Mouse (Mus musculus): ENCODE data around the gene Wdr46. TPM values are rescaled to one million over a fixed set of nuclear protein-coding genes. Genes with fewer than 3 reads are reported as not detected.
"Not testable (repeated sequence)": the region's sequence is repeated elsewhere in the genome, so short reads cannot be mapped to it uniquely, and the experiment has no call there.

Wdr46 gene
- 42.6 and 47.2 TPM in 2 replicates for polyA plus RNA-seq (2014; fragmentation: Nextera tagmentation; extraction: Ambion mirVana)

DNA sequence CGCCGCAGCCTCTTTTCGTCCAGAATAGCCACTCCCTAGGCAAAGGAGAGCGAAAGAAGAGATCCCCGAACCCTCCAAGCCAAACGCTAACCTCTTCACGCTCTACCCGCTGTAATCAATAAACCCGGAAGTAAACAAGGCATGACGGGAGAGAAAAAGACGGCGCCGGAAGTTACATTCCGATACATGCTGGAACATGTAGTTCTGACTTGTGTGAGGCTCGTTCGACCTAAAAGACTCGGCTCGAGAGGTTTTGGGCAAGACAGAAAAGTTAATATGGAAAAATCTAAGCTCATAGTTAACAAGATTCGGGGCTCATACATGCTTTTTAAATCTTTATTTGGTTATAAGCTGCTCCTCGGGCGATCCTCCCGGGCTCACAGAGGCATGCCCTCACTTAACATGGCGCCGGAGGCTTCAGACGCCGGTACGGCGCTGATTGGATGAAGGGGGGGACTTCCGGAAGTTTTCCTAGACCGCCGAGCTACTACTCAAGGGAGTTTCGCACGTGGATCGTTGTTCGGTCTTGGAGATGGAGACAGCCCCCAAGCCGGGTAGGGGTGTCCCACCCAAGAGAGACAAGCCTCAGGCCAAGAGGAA lies at the start of gene Wdr46, which contains the start of gene Pfdn6:
Gene Wdr46, plus strand, starts transcription at position 455 of the 600 bp plus-strand sequence.
Gene Pfdn6, minus strand, starts transcription at position 138 of the 600 bp plus-strand sequence.
- ATAC-seq (replicated peaks; ENCODE audit: low FRiP score): peak; percentile 89
- WGBS: under 1% methylated on average over 36 of the region's 36 CpGs

DNA sequence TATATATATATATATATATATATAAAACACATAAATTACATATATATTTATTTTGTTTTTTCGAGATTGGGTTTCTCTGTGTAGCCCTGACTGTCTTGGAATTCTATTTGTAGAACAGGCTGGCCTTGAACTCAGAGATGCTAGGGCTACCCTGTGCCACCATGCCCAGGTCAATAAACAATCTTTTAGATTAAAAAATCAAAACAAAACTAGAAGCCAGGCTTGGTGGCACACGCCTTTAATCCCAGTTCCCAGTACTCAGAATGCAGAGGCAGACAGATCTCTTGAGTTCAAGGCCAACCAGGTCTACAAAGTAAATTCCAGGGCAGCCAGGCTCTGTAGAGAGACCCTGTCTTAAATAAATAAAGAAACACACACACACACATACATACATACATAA lies 49.1 kb upstream of the Wdr46 start:
- H3K27me3 ChIP-seq (ENCODE audit: control insufficient read depth, insufficient read depth, low read length): no peaks in the 10 kb centered on the region
- no peak overlapping the region for H3K4me2 ChIP-seq (ENCODE audit: low read depth, low read length, severe bottlenecking)
- 76% methylated on average over 2 of the region's 2 CpGs for WGBS
- peaks cover 8% of the 10 kb centered on the region; the same call in 1 of the 2 replicates for H3K4me1 ChIP-seq (replicated peaks; ENCODE audit: control insufficient read depth, insufficient read depth, low read length)
- H3K9ac ChIP-seq (ENCODE audit: low read length): no peak overlapping the region
- H3K9me3 ChIP-seq (ENCODE audit: control insufficient read depth, low read length): no peaks in the 10 kb centered on the region
- ATAC-seq (replicated peaks; ENCODE audit: low FRiP score) (no peak), DNase-seq (ENCODE audit: low spot score) (no peak)
- H3K4me3 ChIP-seq (ENCODE audit: low read depth, low read length): no peak overlapping the region
- H3K27ac ChIP-seq (ENCODE audit: low read depth, low read length): no peak overlapping the region
- H3K36me3 ChIP-seq (ENCODE audit: control insufficient read depth, insufficient read depth, low read length): no peaks in the 10 kb centered on the region

More for the DNA sequence above, at the start of gene Wdr46, which contains the start of gene Pfdn6:
- H3K36me3 ChIP-seq (ENCODE audit: control insufficient read depth, insufficient read depth, low read length): peaks cover 6% of the 10 kb centered on the region; the same call in 1 of the 2 replicates
- DNase-seq (ENCODE audit: low spot score): peak; percentile 90
- peak within 1 kb of the TSS; percentile 73 for H3K9ac ChIP-seq (ENCODE audit: low read length)
- H3K4me1 ChIP-seq (replicated peaks; ENCODE audit: control insufficient read depth, insufficient read depth, low read length): peaks cover 8% of the 10 kb centered on the region
- no peaks in the 10 kb centered on the region for H3K27me3 ChIP-seq (ENCODE audit: control insufficient read depth, insufficient read depth, low read length)
- H3K9me3 ChIP-seq (ENCODE audit: control insufficient read depth, low read length): no peaks in the 10 kb centered on the region
- peak within 1 kb of the TSS; percentile 85 for H3K4me3 ChIP-seq (ENCODE audit: low read depth, low read length)
- peak within 1 kb of the TSS; percentile 92 for H3K4me2 ChIP-seq (ENCODE audit: low read depth, low read length, severe bottlenecking)
- 0 out of 2 replicates have a peak within 1 kb of the TSS, but pooled peaks have one; percentile 50 for H3K27ac ChIP-seq (ENCODE audit: low read depth, low read length)

DNA sequence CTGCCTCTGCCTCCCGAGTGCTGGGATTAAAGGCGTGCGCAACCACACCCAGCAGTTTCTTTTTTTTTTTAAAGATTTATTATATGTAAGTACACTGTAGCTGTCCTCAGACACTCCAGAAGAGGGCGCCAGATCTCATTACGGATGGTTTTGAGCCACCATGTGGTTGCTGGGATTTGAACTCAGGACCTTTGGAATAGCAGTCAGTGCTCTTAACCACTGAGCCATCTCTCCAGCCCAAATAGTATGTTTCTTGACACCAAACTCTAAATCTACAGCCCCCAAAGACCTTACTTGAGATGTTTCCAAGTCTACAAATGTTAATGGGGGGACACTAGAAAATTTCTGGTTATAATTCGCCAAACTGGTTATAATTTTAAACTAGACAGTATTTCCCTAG lies 48.6 kb upstream of the Wdr46 start:
- WGBS: 74% methylated on average over 6 of the region's 6 CpGs
- DNase-seq (ENCODE audit: low spot score); ATAC-seq (replicated peaks; ENCODE audit: low FRiP score); H3K27ac ChIP-seq (ENCODE audit: low read depth, low read length); H3K9me3 ChIP-seq (ENCODE audit: control insufficient read depth, low read length); H3K4me2 ChIP-seq (ENCODE audit: low read depth, low read length, severe bottlenecking); H3K4me1 ChIP-seq (replicated peaks; ENCODE audit: control insufficient read depth, insufficient read depth, low read length); H3K27me3 ChIP-seq (ENCODE audit: control insufficient read depth, insufficient read depth, low read length); H3K4me3 ChIP-seq (ENCODE audit: low read depth, low read length); H3K36me3 ChIP-seq (ENCODE audit: control insufficient read depth, insufficient read depth, low read length); H3K9ac ChIP-seq (ENCODE audit: low read length): not testable (repeated sequence)

DNA sequence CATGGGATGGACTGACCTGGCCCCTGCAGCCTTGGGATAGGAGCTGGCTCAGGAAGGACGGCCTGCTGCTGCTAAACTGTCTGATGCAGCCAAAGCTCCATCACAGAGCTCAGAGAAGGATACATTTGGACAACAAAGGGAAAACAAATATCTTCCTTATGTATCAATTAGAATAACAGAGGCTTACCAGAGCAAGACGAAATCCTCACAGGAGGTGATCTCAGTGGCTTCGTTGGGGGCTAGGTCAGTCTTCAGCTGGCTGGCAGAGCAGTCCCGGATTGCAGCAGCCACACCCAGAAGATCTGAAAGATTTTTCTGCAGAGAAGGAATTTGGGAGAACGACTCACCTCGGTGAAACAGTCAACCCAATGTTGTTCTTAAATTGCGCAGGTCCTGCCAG lies 48.0 kb upstream of the Wdr46 start:
- Histone ChIP-seq H3K27me3 (ENCODE audit: control insufficient read depth, insufficient read depth, low read length) (no peaks in the 10 kb centered on the region), H3K9me3 (ENCODE audit: control insufficient read depth, low read length) (no peaks in the 10 kb centered on the region), H3K9ac (ENCODE audit: low read length) (no peak overlapping the region), H3K36me3 (ENCODE audit: control insufficient read depth, insufficient read depth, low read length) (no peaks in the 10 kb centered on the region), H3K27ac (ENCODE audit: low read depth, low read length) (no peak overlapping the region), H3K4me2 (ENCODE audit: low read depth, low read length, severe bottlenecking) (no peak overlapping the region), H3K4me3 (ENCODE audit: low read depth, low read length) (no peak overlapping the region), H3K4me1 (replicated peaks; ENCODE audit: control insufficient read depth, insufficient read depth, low read length) (peaks cover 8% of the 10 kb centered on the region; the same call in 1 of the 2 replicates)
- WGBS: 26% methylated on average over 7 of the region's 7 CpGs
- no peak for ATAC-seq (replicated peaks; ENCODE audit: low FRiP score)
- DNase-seq (ENCODE audit: low spot score): no peak

DNA sequence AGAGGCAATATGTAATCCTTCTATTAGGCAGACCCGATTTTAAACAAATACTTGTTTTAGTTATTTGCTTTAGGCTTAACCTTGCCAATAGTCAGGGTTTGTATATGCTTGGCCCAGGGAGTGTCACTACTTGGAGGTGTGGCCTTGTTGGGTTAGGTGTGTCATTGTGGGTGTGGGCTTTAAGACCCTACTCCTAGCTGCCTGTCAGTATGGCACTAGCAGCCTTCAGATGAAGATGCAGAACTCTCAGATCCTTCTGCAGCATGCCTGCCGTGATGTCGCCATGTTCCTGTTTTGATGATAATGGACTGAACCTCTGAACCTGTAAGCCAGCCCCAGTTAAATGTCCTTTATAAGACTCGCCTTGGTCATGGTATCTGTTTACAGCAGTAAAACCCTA lies 47.4 kb upstream of the Wdr46 start:
- H3K36me3 ChIP-seq (ENCODE audit: control insufficient read depth, insufficient read depth, low read length); H3K27me3 ChIP-seq (ENCODE audit: control insufficient read depth, insufficient read depth, low read length); H3K9ac ChIP-seq (ENCODE audit: low read length); DNase-seq (ENCODE audit: low spot score); H3K4me1 ChIP-seq (replicated peaks; ENCODE audit: control insufficient read depth, insufficient read depth, low read length); H3K4me2 ChIP-seq (ENCODE audit: low read depth, low read length, severe bottlenecking); ATAC-seq (replicated peaks; ENCODE audit: low FRiP score); H3K4me3 ChIP-seq (ENCODE audit: low read depth, low read length); H3K27ac ChIP-seq (ENCODE audit: low read depth, low read length); H3K9me3 ChIP-seq (ENCODE audit: control insufficient read depth, low read length): not testable (repeated sequence)
- 79% methylated on average over 4 of the region's 4 CpGs for WGBS

DNA sequence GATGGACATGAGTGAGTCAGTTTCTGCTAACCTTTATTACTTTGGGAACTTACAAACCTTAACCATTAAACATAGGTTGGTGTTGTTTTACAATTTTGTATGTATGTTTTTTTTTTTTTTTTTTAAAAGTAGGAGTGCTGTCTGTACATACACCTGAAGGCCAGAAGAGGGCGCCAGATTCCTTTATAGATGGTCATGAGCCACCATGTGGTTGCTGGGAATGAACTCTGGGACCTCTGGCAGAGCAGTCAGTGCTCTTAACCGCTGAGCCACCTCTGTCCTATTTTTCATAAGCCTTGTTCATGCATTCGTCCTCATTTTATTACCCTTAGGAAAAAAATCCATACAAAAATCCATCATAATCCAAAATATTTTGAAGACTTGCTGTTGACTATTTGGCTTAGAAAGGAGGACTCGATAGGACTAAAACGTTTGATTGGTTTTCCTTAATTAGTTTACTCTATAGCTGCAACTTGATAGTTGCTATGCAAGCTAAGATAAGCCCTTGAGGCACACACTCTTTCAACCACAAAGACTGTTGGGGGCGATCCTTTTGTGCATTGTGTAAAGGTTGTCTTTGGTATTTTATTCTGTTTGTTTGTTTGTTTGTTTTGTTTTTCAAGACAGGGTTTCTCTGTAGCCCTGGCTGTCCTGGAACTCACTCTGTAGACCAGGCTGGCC lies 43.2 kb upstream of the Wdr46 start:
- Histone ChIP-seq H3K4me2 (ENCODE audit: low read depth, low read length, severe bottlenecking) (no peak overlapping the region), H3K9ac (ENCODE audit: low read length) (no peak overlapping the region), H3K27ac (ENCODE audit: low read depth, low read length) (no peak overlapping the region), H3K4me1 (replicated peaks; ENCODE audit: control insufficient read depth, insufficient read depth, low read length) (no peaks in the 10 kb centered on the region), H3K9me3 (ENCODE audit: control insufficient read depth, low read length) (no peaks in the 10 kb centered on the region), H3K36me3 (ENCODE audit: control insufficient read depth, insufficient read depth, low read length) (no peaks in the 10 kb centered on the region), H3K4me3 (ENCODE audit: low read depth, low read length) (no peak overlapping the region), H3K27me3 (ENCODE audit: control insufficient read depth, insufficient read depth, low read length) (no peaks in the 10 kb centered on the region)
- 43% methylated on average over 6 of the region's 6 CpGs for WGBS
- ATAC-seq (replicated peaks; ENCODE audit: low FRiP score) (no peak), DNase-seq (ENCODE audit: low spot score) (peak; percentile 64)

DNA sequence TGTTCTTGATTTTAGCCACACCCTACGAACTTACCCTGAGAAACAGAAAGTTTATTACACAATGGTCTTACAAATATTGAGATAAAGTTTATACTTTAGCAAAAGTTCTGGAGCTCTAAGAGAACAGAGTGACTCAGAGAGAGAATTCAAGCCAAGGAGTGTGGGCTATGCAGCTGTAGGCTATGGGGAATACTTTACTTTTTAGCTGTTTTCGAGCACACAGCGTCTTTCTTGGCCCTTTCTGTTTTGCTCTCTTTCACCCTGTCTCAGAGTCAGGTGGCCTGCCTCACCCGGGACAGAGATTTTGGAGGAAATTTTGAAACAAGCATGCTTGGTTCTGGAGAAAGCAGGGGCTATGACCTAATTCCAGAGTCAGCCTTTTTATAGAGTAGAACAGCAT lies 42.3 kb upstream of the Wdr46 start:
- not testable (repeated sequence) for H3K27me3 ChIP-seq (ENCODE audit: control insufficient read depth, insufficient read depth, low read length); H3K9ac ChIP-seq (ENCODE audit: low read length); H3K27ac ChIP-seq (ENCODE audit: low read depth, low read length); H3K36me3 ChIP-seq (ENCODE audit: control insufficient read depth, insufficient read depth, low read length); H3K4me2 ChIP-seq (ENCODE audit: low read depth, low read length, severe bottlenecking); DNase-seq (ENCODE audit: low spot score); H3K9me3 ChIP-seq (ENCODE audit: control insufficient read depth, low read length); ATAC-seq (replicated peaks; ENCODE audit: low FRiP score); H3K4me3 ChIP-seq (ENCODE audit: low read depth, low read length); H3K4me1 ChIP-seq (replicated peaks; ENCODE audit: control insufficient read depth, insufficient read depth, low read length)
- 85% methylated on average over 4 of the region's 4 CpGs for WGBS

DNA sequence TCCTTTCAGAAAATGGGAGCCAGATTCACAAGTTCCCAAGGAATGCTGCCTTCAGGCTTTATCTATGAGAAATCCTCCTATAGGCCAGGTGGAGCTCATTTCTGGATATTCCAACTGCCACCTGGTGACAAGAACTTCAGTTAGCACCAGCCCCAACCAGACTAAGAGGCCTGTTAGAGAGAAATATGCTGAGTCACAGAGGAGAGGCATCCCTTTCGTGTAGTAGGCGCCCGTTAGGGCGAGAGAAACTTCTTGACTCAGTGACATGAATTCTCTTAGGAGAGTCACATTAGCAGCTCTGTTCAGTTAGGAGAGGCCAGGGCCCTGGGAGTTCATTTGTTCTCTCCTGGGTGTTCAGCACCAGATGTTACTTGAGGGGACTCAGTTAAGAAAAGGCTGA lies 40.8 kb upstream of the Wdr46 start:
- H3K27ac ChIP-seq (ENCODE audit: low read depth, low read length): no peak overlapping the region
- H3K27me3 ChIP-seq (ENCODE audit: control insufficient read depth, insufficient read depth, low read length): no peaks in the 10 kb centered on the region
- no peaks in the 10 kb centered on the region for H3K4me1 ChIP-seq (replicated peaks; ENCODE audit: control insufficient read depth, insufficient read depth, low read length)
- H3K36me3 ChIP-seq (ENCODE audit: control insufficient read depth, insufficient read depth, low read length): no peaks in the 10 kb centered on the region
- H3K9ac ChIP-seq (ENCODE audit: low read length): no peak overlapping the region
- ATAC-seq (replicated peaks; ENCODE audit: low FRiP score) (no peak), DNase-seq (ENCODE audit: low spot score) (no peak)
- WGBS: 84% methylated on average over 4 of the region's 4 CpGs
- H3K4me2 ChIP-seq (ENCODE audit: low read depth, low read length, severe bottlenecking): no peak overlapping the region
- H3K4me3 ChIP-seq (ENCODE audit: low read depth, low read length): no peak overlapping the region
- H3K9me3 ChIP-seq (ENCODE audit: control insufficient read depth, low read length): no peaks in the 10 kb centered on the region

Data from forebrain, embryonic 11.5 days (tissue).